Mouse (Mus musculus) activated CD4-positive, CD25-positive, alpha-beta regulatory T cell (primary cell): ENCODE measurements around the gene Stard5. TPM values are rescaled to one million over a fixed set of nuclear protein-coding genes. Genes with fewer than 3 reads are reported as not detected.

Experiments used
- polyA plus RNA-seq, 2 experiments: library from polyadenylated mRNA; unstranded; fragments of 100-300 nt; shearing (Covaris generic); gene quantifications; one replicate each; pipeline ENCODE4 v1.2.1; 2017

Stard5 gene
- polyA plus RNA-seq: 10 to 100 TPM; 31.0 to 39.1 TPM

DNA sequence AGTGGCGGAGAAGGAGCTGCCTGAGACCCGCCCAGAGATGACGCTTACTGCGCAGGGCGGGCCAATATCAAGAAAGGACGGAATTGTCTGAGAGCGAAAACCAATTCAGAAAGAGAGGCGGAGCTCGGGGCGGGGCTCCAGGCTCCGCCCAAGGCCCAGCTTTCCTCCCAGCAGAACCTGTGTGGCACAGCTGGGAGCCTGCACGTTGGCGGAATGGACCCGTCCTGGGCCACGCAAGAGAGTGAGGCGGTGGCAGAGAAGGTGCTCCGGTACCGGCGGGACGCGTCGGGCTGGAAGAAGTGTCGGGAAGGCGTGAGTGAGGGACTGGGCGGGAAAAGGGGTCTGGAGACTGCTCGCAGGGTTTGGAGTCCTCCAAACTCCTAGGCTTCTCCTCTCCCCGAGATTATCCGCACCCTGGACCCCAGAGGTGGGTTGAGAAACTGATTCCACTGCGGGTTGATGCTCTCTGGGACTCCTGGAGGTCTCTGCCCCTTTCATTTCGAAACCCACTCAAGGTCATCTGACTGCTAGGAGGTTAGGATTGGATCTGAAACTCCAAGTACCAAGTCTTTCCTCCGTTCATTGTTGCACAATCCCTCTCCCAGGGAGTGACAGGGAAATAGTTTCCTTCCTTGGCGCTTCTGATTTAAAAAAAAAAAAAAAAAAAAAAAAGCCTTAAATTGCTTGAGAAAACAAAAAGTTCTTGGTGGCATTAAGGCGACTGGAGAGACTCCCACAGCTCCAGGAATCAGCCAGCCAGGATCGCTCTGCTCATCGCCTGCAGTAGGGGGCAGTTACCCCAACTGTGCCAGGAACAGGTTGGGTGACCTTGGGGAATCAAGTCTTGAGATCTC, at the start of gene Stard5:
Stard5 (plus strand) TSS at position 132 of the 854 bp plus-strand sequence.

DNA sequence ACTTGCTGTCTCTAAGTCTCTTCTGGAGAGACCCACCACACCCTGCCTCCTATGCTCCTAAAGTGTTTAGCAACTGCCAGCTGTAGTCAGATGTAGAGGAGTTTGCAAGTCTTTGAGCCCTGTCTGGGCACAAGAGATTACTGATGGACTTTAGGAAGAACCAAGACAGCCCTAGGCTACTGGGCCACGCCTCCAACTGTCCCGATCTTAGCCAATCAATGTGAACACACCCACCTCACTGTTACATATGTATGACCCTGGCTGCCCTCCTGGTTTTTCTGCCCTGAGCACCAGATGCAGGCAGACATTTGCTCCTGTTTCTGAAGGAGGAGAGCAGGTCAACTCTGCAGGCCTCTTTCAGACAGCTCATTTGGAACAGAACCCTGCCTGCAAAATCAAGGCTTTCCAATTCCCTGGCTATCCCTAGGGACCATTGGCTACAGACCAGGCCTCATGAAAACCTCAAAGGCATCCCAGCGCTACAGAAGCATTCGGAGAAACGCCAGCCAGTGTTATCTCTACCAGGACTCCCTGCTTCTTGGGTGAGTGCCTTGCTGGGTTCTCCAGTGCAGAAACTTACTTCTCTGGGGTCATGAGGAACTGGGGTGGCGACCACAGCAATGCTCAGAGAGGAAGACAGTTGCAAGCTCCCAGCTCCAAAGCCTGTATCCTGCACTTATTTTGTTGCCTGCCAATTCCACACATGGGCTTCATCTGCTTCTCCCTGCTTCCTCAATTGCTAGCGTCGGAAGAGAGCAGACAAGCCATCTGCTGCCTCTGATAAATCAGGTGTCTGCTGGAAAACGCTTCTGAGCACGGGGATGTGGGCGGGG, 46.9 kb upstream of the Stard5 start, which contains the start of gene Tmc3:
Tmc3 (plus strand) TSS at position 289 of the 833 bp plus-strand sequence.

Other genes starting within 250 kb of the Stard5 start
- 1 to 10 TPM in 1 of 2 experiments, under 1 TPM in 1; 0.15 to 2.6 TPM for gene Tmc3, start 47.0 kb upstream of the Stard5 start, polyA plus RNA-seq
- 100 to 1,000 TPM; 315 to 369 TPM for gene Il16, start 113.8 kb downstream of the Stard5 start, polyA plus RNA-seq
- under 1 TPM in 1 of 2 experiments, not detected in 1; 0.20 TPM for gene Cfap161, start 162.9 kb downstream of the Stard5 start, polyA plus RNA-seq